Mouse (Mus musculus) midbrain, embryonic 12.5 days (tissue): ENCODE measurements around the gene Clasrp. TPM values are rescaled to one million over a fixed set of nuclear protein-coding genes. Genes with fewer than 3 reads are reported as not detected.

Source experiments
- ATAC-seq: fragments of 200-750 bp; cut with Nextera tagmentation; 2 replicates; pipeline ENCODE4 v1.8.0; 2017; ENCODE audit warnings: low read depth, moderate TSS enrichment, moderate library complexity; ENCODE audit not compliant: low FRiP score
- H3K27ac ChIP-seq: fragments of 300-500 bp; sonication (generic); replicated peaks from 2 replicates; pipeline ENCODE4 v1.5.1; 2016; ENCODE audit warnings: mild to moderate bottlenecking
- H3K27me3 ChIP-seq: fragments of 300-500 bp; sonication (generic); 2 replicates; pipeline ENCODE4 v1.6.1; 2016; ENCODE audit warnings: mild to moderate bottlenecking
- H3K36me3 ChIP-seq: fragments of 300-500 bp; sonication (generic); 2 replicates; pipeline ENCODE4 v1.6.1; 2016
- H3K4me1 ChIP-seq: fragments of 300-500 bp; sonication (generic); 2 replicates; pipeline ENCODE4 v1.6.1; 2016
- H3K4me2 ChIP-seq: fragments of 300-500 bp; sonication (generic); replicated peaks from 2 replicates; pipeline ENCODE4 v1.6.1; 2016; ENCODE audit warnings: mild to moderate bottlenecking, moderate library complexity
- H3K4me3 ChIP-seq: fragments of 300-500 bp; sonication (generic); 2 replicates; pipeline ENCODE4 v1.5.1; 2016; ENCODE audit warnings: mild to moderate bottlenecking
- H3K9ac ChIP-seq: fragments of 300-500 bp; sonication (generic); replicated peaks from 2 replicates; pipeline ENCODE4 v1.6.1; 2016; ENCODE audit warnings: mild to moderate bottlenecking, moderate library complexity
- H3K9me3 ChIP-seq: fragments of 300-500 bp; sonication (generic); 2 replicates; pipeline ENCODE4 v1.6.1; 2016; ENCODE audit warnings: mild to moderate bottlenecking
- WGBS: fragments of 180-500 bp; shearing (Covaris S2); methylation state at CpG from one replicate; pipeline ENCODE4 v1.1.7; 2016; 5-methylcytosine and 5-hydroxymethylcytosine counted together
- polyA plus RNA-seq: library from polyadenylated mRNA; unstranded; fragments of >200 nt; fragmentation: Nextera tagmentation; extraction: Ambion mirVana; gene quantifications from 2 replicates; pipeline ENCODE4 v1.2.1, GENCODE M21; 2016

The Clasrp gene
- polyA plus RNA-seq, 1 experiment from 2014 or later: 74.3 TPM

DNA sequence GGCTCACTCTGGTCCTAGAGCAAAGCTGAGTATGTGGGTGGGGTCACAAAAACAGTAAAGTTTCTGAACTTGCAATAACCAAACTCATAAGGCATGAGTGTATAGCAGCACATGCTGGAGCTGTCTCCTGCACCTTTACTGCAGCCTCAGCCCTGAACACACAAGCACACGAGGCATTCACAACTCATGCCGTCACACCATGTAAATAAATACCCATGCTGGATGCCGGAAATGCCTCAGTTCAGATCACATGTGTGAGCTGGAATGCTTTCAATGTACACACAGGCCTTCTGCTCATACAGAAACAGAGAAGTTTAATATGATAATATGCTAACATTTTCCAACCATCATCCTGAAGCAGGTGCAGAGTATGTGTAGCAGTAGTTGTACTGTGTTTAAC is 58.3 kb downstream of the Clasrp start:
- Histone ChIP-seq H3K27me3 (no peaks in the 10 kb centered on the region), H3K36me3 (no peaks in the 10 kb centered on the region), H3K4me1 (peaks cover 13% of the 10 kb centered on the region), H3K4me3 (no peak overlapping the region), H3K9me3 (no peaks in the 10 kb centered on the region), H3K27ac (peak overlapping the region; percentile 15; the same call in 1 of the 2 replicates), H3K4me2 (no peak overlapping the region), H3K9ac (no peak overlapping the region)
- 85% methylated on average over 3 of the region's 3 CpGs for WGBS
- ATAC-seq: no peak

DNA sequence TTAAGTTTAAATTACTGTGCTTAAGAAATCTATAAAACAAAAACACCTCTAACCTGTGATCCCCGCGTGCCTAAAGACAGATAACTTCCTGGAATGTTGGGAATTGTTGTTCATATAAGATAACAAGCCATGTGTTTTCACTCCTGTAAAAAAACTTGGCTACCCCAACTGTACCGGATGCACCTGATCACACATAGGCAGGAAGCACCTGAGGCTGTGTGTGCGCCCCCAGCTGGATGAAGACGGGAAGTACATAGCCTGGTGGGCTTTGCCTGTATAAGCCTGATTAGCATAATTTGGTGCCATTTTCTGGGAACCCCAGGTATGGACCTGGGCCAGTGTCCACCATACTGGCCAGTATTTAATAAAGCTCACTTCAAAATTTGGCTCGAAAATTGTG is 60.7 kb downstream of the Clasrp start:
- H3K4me3 ChIP-seq: no peak overlapping the region
- WGBS: 63% methylated on average over 6 of the region's 6 CpGs
- H3K9ac ChIP-seq: no peak overlapping the region
- no peaks in the 10 kb centered on the region for H3K36me3 ChIP-seq
- H3K4me1 ChIP-seq: peaks cover 13% of the 10 kb centered on the region
- no peak overlapping the region for H3K4me2 ChIP-seq
- H3K27ac ChIP-seq: no peak overlapping the region
- no peak for ATAC-seq
- H3K27me3 ChIP-seq: no peaks in the 10 kb centered on the region
- H3K9me3 ChIP-seq: no peaks in the 10 kb centered on the region

DNA sequence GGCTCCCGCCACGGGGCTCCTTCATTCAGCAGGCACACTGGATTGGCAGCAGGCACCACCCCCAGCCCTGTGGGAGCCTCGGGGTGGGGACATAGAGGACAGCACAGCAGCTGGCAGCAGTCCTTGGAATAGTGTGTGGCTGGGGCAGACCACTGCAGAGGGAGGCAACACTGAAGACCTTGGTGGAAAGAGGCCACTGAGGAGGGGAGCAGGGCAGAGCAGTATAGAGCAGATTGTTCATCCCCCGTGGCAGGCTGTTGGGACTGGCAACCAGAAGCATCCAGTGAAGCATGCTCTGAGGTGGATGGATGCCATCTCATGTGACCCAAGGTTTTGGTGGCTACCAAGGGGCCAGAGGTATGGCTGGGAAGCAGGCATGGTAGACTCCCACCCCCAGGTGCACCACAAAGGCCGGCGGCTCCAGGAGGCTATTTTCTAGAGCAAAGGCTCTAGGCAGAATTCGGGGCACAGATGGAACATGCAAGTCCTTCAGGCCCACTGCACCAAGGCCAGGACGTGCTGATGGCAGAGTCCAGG is 62.1 kb downstream of the Clasrp start:
- no peak overlapping the region for H3K9ac ChIP-seq
- no peak overlapping the region; the same call in 1 of the 2 replicates for H3K4me2 ChIP-seq
- H3K4me1 ChIP-seq: peaks cover 16% of the 10 kb centered on the region
- peak; percentile 79 for ATAC-seq
- no peaks in the 10 kb centered on the region for H3K36me3 ChIP-seq
- WGBS: 70% methylated on average over 8 of the region's 8 CpGs
- 0 out of 2 replicates have a peak overlapping the region, but pooled peaks have one; percentile 39 for H3K27ac ChIP-seq
- no peaks in the 10 kb centered on the region for H3K9me3 ChIP-seq
- H3K27me3 ChIP-seq: no peaks in the 10 kb centered on the region
- no peak overlapping the region for H3K4me3 ChIP-seq

DNA sequence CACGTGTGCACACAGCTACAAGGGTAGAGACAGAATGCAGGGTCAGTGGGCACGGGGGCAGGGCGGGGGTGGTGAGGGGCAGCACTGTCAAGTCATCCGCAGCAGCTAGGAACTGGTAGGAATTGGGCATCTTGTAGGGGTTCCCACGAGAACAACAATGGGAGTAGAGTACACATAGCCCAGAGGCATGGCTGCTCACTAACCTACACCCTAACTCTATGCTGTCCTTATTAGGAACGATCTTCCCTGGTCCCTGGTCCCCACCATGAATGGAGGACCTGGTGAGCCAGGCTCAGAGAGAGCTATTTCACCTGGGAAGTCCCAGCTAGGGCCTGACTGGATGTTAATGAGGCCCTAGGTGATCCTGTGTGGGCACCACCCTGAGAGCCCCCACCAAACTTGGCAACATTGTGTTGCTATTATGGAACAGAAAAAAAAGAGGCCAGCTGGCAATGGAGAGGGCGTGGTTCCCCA is 62.6 kb downstream of the Clasrp start:
- Histone ChIP-seq H3K27me3 (no peaks in the 10 kb centered on the region), H3K9me3 (no peaks in the 10 kb centered on the region), H3K27ac (0 out of 2 replicates have a peak overlapping the region, but pooled peaks have one; percentile 39), H3K4me1 (peaks cover 16% of the 10 kb centered on the region), H3K4me3 (no peak overlapping the region), H3K9ac (no peak overlapping the region), H3K36me3 (no peaks in the 10 kb centered on the region), H3K4me2 (no peak overlapping the region)
- WGBS: 88% methylated on average over 7 of the region's 7 CpGs
- ATAC-seq: no peak; the same call in 1 of the 2 replicates

DNA sequence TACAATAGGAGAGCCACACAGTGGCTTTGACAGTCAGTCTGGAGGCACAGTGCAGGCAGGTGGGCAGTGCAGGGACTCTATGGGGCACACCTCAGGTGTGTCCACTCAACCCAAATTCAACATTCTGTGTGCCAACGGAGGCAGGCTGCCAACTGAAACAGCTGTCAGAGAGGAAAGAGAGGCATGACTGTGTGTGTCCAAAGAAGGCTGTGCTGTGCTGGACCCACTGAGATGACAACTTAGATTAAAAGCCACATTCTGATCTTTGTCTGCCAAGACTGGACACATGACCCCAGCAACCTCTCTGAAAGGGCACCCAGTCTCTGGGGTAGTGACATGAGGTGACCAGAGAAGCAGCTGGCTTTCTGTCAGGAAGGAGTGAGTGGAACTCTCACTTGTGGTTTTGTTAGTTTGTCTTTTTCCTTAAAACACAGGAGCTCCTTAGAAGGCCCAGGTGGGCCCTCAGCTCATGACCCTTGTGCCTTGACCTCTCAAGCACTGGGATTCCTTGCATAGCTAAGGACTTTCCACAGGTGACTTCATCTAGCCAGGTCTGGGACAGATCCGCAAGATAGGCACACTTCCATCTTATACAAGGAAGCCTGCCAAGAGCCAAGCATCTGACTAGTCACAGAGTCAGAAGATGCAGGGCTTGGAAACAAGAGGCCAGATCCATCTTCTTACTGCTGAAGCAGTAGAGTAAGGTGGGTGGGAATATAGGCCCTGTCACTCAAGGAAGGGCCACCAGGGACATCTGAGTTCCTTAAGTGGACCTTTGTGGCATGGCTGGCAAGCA is 63.3 kb downstream of the Clasrp start:
- WGBS: 92% methylated on average over 2 of the region's 2 CpGs
- Histone ChIP-seq H3K4me1 (peaks cover 16% of the 10 kb centered on the region), H3K27me3 (no peaks in the 10 kb centered on the region), H3K36me3 (no peaks in the 10 kb centered on the region), H3K27ac (no peak overlapping the region), H3K9ac (no peak overlapping the region), H3K9me3 (no peaks in the 10 kb centered on the region), H3K4me3 (no peak overlapping the region), H3K4me2 (no peak overlapping the region)
- no peak for ATAC-seq

DNA sequence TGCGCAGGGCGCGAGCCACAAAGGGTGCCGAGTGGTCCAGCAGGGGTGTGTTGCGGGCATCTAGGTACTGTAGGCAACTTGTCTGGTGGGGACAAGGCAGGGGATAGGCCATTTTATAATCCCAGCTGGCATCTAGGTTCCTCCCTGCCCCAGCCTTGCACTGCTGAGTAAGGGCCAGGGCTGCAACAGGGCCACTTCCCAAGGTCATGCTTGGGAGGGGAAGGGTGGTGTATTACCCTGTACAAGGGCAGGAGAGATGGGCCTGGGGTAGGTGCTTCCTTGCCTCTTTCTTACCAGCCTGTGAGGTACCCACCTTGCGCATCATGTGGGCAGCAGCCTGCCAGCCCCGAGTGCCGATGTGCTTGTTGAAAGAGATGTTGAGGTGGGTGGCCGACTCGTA is 69.6 kb downstream of the Clasrp start:
- 98% methylated on average over 10 of the region's 10 CpGs for WGBS
- Histone ChIP-seq H3K36me3 (peaks cover 59% of the 10 kb centered on the region), H3K4me2 (no peak overlapping the region), H3K4me1 (0 out of 2 replicates have a peak, but pooled peaks cover 3% of the 10 kb centered on the region), H3K4me3 (no peak overlapping the region), H3K27ac (no peak overlapping the region), H3K27me3 (no peaks in the 10 kb centered on the region), H3K9ac (no peak overlapping the region), H3K9me3 (no peaks in the 10 kb centered on the region)
- ATAC-seq: no peak

DNA sequence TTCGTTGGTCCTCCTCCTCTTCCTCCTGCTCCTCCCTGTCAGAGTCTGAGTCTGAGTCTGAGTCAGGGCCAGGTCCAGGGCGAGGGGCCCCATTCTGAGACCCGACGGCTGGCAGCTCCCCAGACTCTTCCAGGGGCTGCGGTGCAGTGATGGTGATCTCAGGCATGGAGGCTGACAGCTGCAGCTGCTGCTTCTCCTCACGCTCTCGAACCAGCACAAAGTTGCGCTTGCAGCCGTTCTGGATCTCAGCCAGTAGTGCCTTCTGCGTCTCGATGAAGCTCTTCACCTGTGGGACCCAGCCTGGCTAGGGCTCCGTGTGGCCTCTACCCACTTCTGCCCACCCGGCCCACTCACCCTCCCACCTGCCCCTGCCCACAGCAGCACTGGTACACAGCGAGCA is 72.0 kb downstream of the Clasrp start:
- Histone ChIP-seq H3K36me3 (peaks cover 70% of the 10 kb centered on the region), H3K4me2 (no peak overlapping the region), H3K9ac (no peak overlapping the region), H3K4me3 (no peak overlapping the region), H3K4me1 (no peaks in the 10 kb centered on the region), H3K27ac (no peak overlapping the region), H3K9me3 (no peaks in the 10 kb centered on the region), H3K27me3 (no peaks in the 10 kb centered on the region)
- WGBS: 95% methylated on average over 14 of the region's 14 CpGs
- no peak for ATAC-seq

DNA sequence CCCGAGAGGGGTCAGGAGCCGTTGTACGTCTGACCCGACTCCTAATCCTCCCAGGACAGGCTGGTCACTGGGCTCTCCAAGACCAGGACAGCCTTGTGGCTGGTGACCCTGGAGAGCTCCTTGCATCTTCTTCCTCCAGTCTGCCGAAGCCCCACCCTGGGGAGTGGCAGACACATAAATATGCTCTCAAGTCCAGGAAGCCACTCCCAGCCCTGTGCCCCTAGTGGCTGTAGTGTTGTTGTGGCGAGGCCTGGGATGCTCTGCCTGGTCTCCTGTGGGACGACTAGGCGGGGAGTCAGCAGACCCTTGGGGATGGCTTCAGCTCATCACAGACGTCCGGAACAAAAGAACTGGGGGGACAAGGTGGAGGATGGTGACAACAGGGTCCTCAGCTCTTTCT is 73.2 kb downstream of the Clasrp start:
- H3K9me3 ChIP-seq: no peaks in the 10 kb centered on the region
- no peak for ATAC-seq
- peaks cover 70% of the 10 kb centered on the region for H3K36me3 ChIP-seq
- no peaks in the 10 kb centered on the region for H3K4me1 ChIP-seq
- no peak overlapping the region for H3K27ac ChIP-seq
- whole genome bisulfite sequencing: 81% methylated on average over 10 of the region's 10 CpGs
- no peak overlapping the region for H3K9ac ChIP-seq
- no peak overlapping the region for H3K4me3 ChIP-seq
- no peak overlapping the region for H3K4me2 ChIP-seq
- 0 out of 2 replicates have a peak, but pooled peaks cover 3% of the 10 kb centered on the region for H3K27me3 ChIP-seq

Other genes with a start within 250 kb of the Clasrp start
- 19.1 and 20.6 TPM in 2 replicates for gene Cd3eap, start 245.0 kb downstream of the Clasrp start, polyA plus RNA-seq
- 3.6 and 4.1 TPM in 2 replicates for gene Ppp1r13l, start 244.7 kb downstream of the Clasrp start, polyA plus RNA-seq
- 27.5 and 30.3 TPM in 2 replicates for gene Ercc2, start 222.5 kb downstream of the Clasrp start, polyA plus RNA-seq
- 1.1 and 2.7 TPM in 2 replicates for gene Klc3, start 200.4 kb downstream of the Clasrp start, polyA plus RNA-seq
- 0.12 TPM in 1 of 2 replicates, not detected in the other for gene Ckm, start 199.7 kb downstream of the Clasrp start, polyA plus RNA-seq
- gene Mark4, start 145.7 kb downstream of the Clasrp start, polyA plus RNA-seq: 16.4 and 20.9 TPM in 2 replicates
- gene Exoc3l2, start 141.2 kb downstream of the Clasrp start, polyA plus RNA-seq: 0.42 and 0.61 TPM in 2 replicates
- 4.3 and 5.0 TPM in 2 replicates for gene Bloc1s3, start 96.1 kb downstream of the Clasrp start, polyA plus RNA-seq
- 41.5 and 41.7 TPM in 2 replicates for gene Trappc6a, start 96.1 kb downstream of the Clasrp start, polyA plus RNA-seq
- 0.06 TPM in 1 of 2 replicates, not detected in the other for gene Nkpd1, start 86.6 kb downstream of the Clasrp start, polyA plus RNA-seq
- gene Ppp1r37, start 41.4 kb downstream of the Clasrp start, polyA plus RNA-seq: 37.2 and 38.8 TPM in 2 replicates
- gene Zfp296, start 27.2 kb downstream of the Clasrp start, polyA plus RNA-seq: 0.14 and 0.27 TPM in 2 replicates
- 129 and 132 TPM in 2 replicates for gene Gemin7, start 26.9 kb downstream of the Clasrp start, polyA plus RNA-seq
- 4.2 and 4.9 TPM in 2 replicates for gene Relb, start 25.0 kb upstream of the Clasrp start, polyA plus RNA-seq
- 103 and 106 TPM in 2 replicates for gene Clptm1, start 60.5 kb upstream of the Clasrp start, polyA plus RNA-seq
- 0.45 TPM in 1 of 2 replicates, not detected in the other for gene Apoc2, start 73.5 kb upstream of the Clasrp start, polyA plus RNA-seq
- gene Gm44805, start 76.9 kb upstream of the Clasrp start, polyA plus RNA-seq: not detected in 2 replicates
- gene Apoc4, start 77.0 kb upstream of the Clasrp start, polyA plus RNA-seq: 0.08 TPM in 1 of 2 replicates, not detected in the other
- 1.3 and 1.8 TPM in 2 replicates for gene Apoc1, start 88.2 kb upstream of the Clasrp start, polyA plus RNA-seq
- gene Apoe, start 94.7 kb upstream of the Clasrp start, polyA plus RNA-seq: 203 and 260 TPM in 2 replicates
- gene Tomm40, start 111.0 kb upstream of the Clasrp start, polyA plus RNA-seq: 148 and 152 TPM in 2 replicates
- gene Nectin2, start 146.0 kb upstream of the Clasrp start, polyA plus RNA-seq: 46.7 and 53.3 TPM in 2 replicates
- 10.7 and 14.1 TPM in 2 replicates for gene Bcam, start 166.5 kb upstream of the Clasrp start, polyA plus RNA-seq
- gene Cblc, start 192.3 kb upstream of the Clasrp start, polyA plus RNA-seq: 0.27 and 0.36 TPM in 2 replicates
- 0.52 and 0.64 TPM in 2 replicates for gene Bcl3, start 218.3 kb upstream of the Clasrp start, polyA plus RNA-seq
- gene Gm19345, start 247.5 kb upstream of the Clasrp start, polyA plus RNA-seq: 0.63 and 1.4 TPM in 2 replicates